Mouse (Mus musculus) layer of hippocampus, postnatal 14 days (tissue): ENCODE results near the gene Abt1. TPM values are rescaled to one million over a fixed set of nuclear protein-coding genes. Genes with fewer than 3 reads are reported as not detected.

Source experiments
- DNase-seq, 2 experiments: peaks; one replicate each; pipeline ENCODE4 v3.0.0; 2021 to 2022; ENCODE audit warnings: low spot score in 2 of 2, mixed read lengths in 1 of 2
- long read RNA-seq, 2 experiments: library from polyadenylated mRNA; stranded (forward); transcript quantifications; one replicate each; pipeline ENCODE4 v2.0.0; 2021
- total RNA-seq, 2 experiments: library from RNA; stranded (reverse); gene quantifications; 2 replicates each; pipeline ENCODE4 v1.2.3; 2021

The Abt1 gene
- total RNA-seq = 1 to 10 TPM; 7.0 TPM
- long read RNA-seq, experiment 1, full-length matches to known transcripts = 12 of 13 reads
- long read RNA-seq, experiment 1, partial matches to known transcripts = 1 of 13 reads
- long read RNA-seq, experiment 1, other reads (novel, unspliced or antisense) = 0 of 13 reads
- long read RNA-seq, experiment 2, full-length matches to known transcripts = 28 of 30 reads
- long read RNA-seq, experiment 2, partial matches to known transcripts = 1 of 30 reads
- long read RNA-seq, experiment 2, other reads (novel, unspliced or antisense) = 1 of 30 reads

- peak; percentile 96 to 97 for DNase-seq
Measured at GRCm38 (mm10) chr13:23423286-23424051, at the start of gene Abt1. Abt1 (minus strand) TSS chr13:23423866.

- peak; percentile 68 to 74 for DNase-seq
Measured at GRCm38 (mm10) chr13:23466911-23467310, 43.2 kb upstream of the Abt1 start.

- DNase-seq = no peak
Measured at GRCm38 (mm10) chr13:23466306-23466705, 42.6 kb upstream of the Abt1 start.

- no peak for DNase-seq
Measured at GRCm38 (mm10) chr13:23465600-23466109, 42.0 kb upstream of the Abt1 start, which contains the start of gene Btn1a1. Btn1a1 (minus strand) TSS chr13:23465901.

- no peak for DNase-seq
Measured at GRCm38 (mm10) chr13:23464841-23465366, 41.2 kb upstream of the Abt1 start.

GRCm38 (mm10) chr13:23464224-23464637 is 40.6 kb upstream of the Abt1 start:
- DNase-seq = peak in 1 of 2 experiments; percentile 9

GRCm38 (mm10) chr13:23463381-23464223 is 39.9 kb upstream of the Abt1 start:
- DNase-seq = peak; percentile 75 to 87

- DNase-seq = no peak
Measured at GRCm38 (mm10) chr13:23462669-23463068, 39.0 kb upstream of the Abt1 start.

GRCm38 (mm10) chr13:23462063-23462462 is 38.4 kb upstream of the Abt1 start:
- DNase-seq = no peak

GRCm38 (mm10) chr13:23459264-23459846 is 35.7 kb upstream of the Abt1 start:
- DNase-seq = no peak

- no peak for DNase-seq
Measured at GRCm38 (mm10) chr13:23453926-23454325, 30.3 kb upstream of the Abt1 start.

GRCm38 (mm10) chr13:23453362-23453862 is 29.7 kb upstream of the Abt1 start:
- DNase-seq = peak; percentile 69 to 86

GRCm38 (mm10) chr13:23450398-23450797 is 26.7 kb upstream of the Abt1 start:
- peak; percentile 84 to 95 for DNase-seq

- no peak for DNase-seq
Measured at GRCm38 (mm10) chr13:23449235-23450095, 25.8 kb upstream of the Abt1 start.

- no peak for DNase-seq
Measured at GRCm38 (mm10) chr13:23448758-23449157, 25.1 kb upstream of the Abt1 start.

- peak; percentile 88 to 94 for DNase-seq
Measured at GRCm38 (mm10) chr13:23446498-23446952, 22.9 kb upstream of the Abt1 start.

- DNase-seq = peak; percentile 94 to 97
Measured at GRCm38 (mm10) chr13:23445561-23446320, 22.1 kb upstream of the Abt1 start.

GRCm38 (mm10) chr13:23445156-23445555 is 21.5 kb upstream of the Abt1 start:
- DNase-seq = no peak

GRCm38 (mm10) chr13:23444451-23444850 is 20.8 kb upstream of the Abt1 start:
- DNase-seq = no peak
